Mouse (Mus musculus): ENCODE measurements around the gene Utp14a. TPM values are rescaled to one million over a fixed set of nuclear protein-coding genes. Genes with fewer than 3 reads are reported as not detected.
A peak's percentile ranks its signal among the peaks of the same experiment; 100 is the strongest.

The Utp14a gene
- polyA plus RNA-seq, 1 experiment from 2014 or later: 42.0 TPM

DNA sequence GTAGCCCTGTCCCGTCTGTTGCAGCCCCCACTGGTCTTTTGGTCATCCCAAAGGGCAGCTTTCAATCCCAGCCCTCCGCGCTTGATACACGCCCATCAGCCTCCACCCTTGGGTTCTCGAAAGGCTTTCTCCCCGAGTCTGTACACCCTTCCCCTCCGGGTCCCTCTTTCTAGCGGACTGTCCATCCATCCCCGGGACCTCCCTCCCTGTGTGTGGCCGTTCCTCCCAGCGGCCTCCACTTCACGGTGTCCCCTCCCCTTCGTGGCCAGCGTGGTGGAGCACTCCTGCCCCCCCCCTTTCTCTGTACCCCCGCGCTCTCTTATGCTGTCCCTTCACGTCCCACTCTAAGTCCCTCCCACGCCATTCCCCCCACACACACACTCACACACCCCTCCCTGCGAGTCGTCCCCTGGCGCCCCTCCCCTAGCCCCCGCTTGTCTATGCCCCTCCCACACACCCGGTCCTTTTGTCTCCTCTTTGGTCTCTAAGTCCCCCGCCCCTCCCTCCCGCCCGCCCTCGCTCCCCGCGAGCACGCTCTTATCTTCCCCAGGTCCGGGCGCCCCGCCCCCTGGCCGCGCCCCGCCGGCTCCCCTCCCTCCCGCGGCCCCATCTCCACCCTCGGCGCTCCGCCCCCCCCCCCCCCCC is 28.5 kb downstream of the Utp14a start:
- 18% methylated on average over 13 of the region's 42 CpGs for WGBS (ENCODE audit: missing documents)
- Histone ChIP-seq H3K27ac (peak overlapping the region; percentile 77), H3K4me3 (ENCODE audit: inconsistent target) (peak overlapping the region; percentile 56), H3K79me2 (ENCODE audit: inconsistent target) (no peaks in the 10 kb centered on the region), H3K36me3 (ENCODE audit: inconsistent target) (no peaks in the 10 kb centered on the region)

- Histone ChIP-seq H3K79me2 (ENCODE audit: inconsistent target) (no peaks in the 10 kb centered on the region), H3K27ac (no peak overlapping the region), H3K4me3 (ENCODE audit: inconsistent target) (no peak overlapping the region), H3K36me3 (ENCODE audit: inconsistent target) (no peaks in the 10 kb centered on the region)
- 30% methylated on average over 14 of the region's 34 CpGs for WGBS (ENCODE audit: missing documents)
These were observed 29.0 kb downstream of the Utp14a start for GRCm38 (mm10) chrX:48285651-48286021.

DNA sequence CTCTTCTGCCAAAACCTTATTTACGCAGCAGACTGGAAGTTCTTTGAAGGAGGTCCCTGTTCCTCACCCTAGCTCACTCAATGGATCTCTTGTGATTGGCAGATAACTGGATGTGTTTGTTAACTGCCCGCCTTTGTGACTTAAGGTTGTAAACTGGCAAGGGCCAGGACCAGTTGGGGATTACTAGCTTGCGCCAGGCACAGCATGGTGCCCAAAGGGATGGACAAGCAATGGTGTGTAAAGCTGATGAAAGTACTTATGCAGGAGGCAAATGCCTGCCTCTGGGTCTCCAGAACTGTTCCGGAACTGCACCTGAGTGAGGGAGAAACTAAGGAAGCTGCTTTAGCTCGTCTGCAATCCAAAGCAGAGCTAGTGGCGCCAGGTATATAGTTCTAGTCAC is 29.8 kb downstream of the Utp14a start:
- H3K79me2 ChIP-seq (ENCODE audit: inconsistent target): no peaks in the 10 kb centered on the region
- WGBS (ENCODE audit: missing documents): 78% methylated on average over 6 of the region's 6 CpGs
- H3K36me3 ChIP-seq (ENCODE audit: inconsistent target): no peaks in the 10 kb centered on the region
- H3K4me3 ChIP-seq (ENCODE audit: inconsistent target): no peak overlapping the region
- H3K27ac ChIP-seq: no peak overlapping the region

DNA sequence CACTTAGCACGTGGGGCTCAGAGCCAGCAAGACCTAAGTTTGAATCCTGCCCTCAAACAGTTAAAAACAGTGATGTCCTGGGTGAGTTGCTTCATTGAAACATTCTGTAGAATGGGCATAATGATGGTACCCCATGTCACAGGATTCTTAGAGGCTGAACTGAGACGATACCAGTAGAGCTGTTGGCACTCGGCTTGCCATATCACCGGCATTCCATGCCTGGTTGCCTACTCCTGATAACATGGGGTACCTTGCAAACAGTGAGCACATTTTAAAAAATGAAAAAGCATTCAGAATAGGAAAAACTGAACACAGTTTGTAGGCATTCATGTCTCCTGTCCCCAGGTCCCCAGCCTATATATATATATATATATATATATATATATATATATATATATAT is 31.3 kb downstream of the Utp14a start:
- H3K27ac ChIP-seq: no peak overlapping the region
- no peaks in the 10 kb centered on the region for H3K36me3 ChIP-seq (ENCODE audit: inconsistent target)
- WGBS (ENCODE audit: missing documents): 93% methylated on average over 4 of the region's 4 CpGs
- H3K79me2 ChIP-seq (ENCODE audit: inconsistent target): no peaks in the 10 kb centered on the region
- H3K4me3 ChIP-seq (ENCODE audit: inconsistent target): no peak overlapping the region

DNA sequence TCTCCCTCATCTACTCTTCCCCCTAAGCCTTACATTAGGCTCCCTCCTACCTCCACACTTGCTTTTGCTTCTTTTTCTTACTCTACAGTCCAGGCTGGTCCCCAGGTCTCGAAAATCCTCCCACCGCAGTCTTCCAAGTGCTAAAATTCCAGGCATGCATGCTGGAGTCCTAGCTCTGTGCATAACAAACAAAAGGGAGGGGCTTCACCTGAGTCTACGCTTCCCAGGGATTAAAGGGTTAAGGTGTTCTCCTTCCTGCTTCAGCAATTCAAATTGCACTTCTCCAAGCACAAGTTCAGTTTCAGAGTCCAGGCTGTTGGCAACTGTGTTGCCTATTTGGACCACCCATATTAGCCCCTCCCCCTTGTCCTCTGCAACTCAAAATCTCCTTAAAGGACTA is 34.8 kb downstream of the Utp14a start:
- Histone ChIP-seq H3K79me2 (ENCODE audit: inconsistent target) (no peaks in the 10 kb centered on the region), H3K4me3 (ENCODE audit: inconsistent target) (no peak overlapping the region), H3K27ac (no peak overlapping the region), H3K36me3 (ENCODE audit: inconsistent target) (no peaks in the 10 kb centered on the region)
- 75% methylated on average over 3 of the region's 3 CpGs for WGBS (ENCODE audit: missing documents)

DNA sequence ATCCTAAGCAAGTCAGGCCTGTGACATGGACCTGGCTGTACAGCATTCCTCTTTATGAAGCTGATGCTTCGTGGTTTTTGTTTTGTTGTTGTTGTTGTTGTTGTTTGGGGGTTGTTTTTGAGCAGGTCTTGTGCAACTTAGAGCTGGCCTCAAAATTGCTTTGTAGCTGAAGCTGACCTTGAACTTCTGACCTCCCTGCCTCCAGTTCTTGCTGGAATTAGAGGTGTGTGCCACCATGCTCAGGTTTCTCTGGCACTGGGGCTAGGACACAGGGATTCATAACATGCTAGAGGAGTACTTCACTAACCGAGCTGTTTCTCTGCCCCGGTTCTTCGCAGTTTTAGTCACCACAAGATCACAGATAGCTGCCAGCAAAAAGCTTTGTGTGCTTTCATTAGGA is 48.7 kb downstream of the Utp14a start:
- Histone ChIP-seq H3K36me3 (ENCODE audit: inconsistent target) (no peaks in the 10 kb centered on the region), H3K27ac (no peak overlapping the region), H3K4me3 (ENCODE audit: inconsistent target) (no peak overlapping the region), H3K79me2 (ENCODE audit: inconsistent target) (no peaks in the 10 kb centered on the region)
- WGBS (ENCODE audit: missing documents): 96% methylated on average over 4 of the region's 4 CpGs

GRCm38 (mm10) chrX:48310706-48311517 is 54.2 kb downstream of the Utp14a start:
- Histone ChIP-seq H3K27ac (no peak overlapping the region), H3K4me3 (ENCODE audit: inconsistent target) (no peak overlapping the region)
- 57% methylated on average over 25 of the region's 26 CpGs for WGBS (ENCODE audit: missing documents)

GRCm38 (mm10) chrX:48311727-48312126 is 55.1 kb downstream of the Utp14a start:
- Histone ChIP-seq H3K79me2 (ENCODE audit: inconsistent target) (no peaks in the 10 kb centered on the region), H3K27ac (no peak overlapping the region), H3K36me3 (ENCODE audit: inconsistent target) (no peaks in the 10 kb centered on the region), H3K4me3 (ENCODE audit: inconsistent target) (no peak overlapping the region)
- 88% methylated on average over 5 of the region's 5 CpGs for WGBS (ENCODE audit: missing documents)

More at GRCm38 (mm10) chrX:48310706-48311517, 54.2 kb downstream of the Utp14a start:
- H3K79me2 ChIP-seq (ENCODE audit: inconsistent target): no peaks in the 10 kb centered on the region
- no peaks in the 10 kb centered on the region for H3K36me3 ChIP-seq (ENCODE audit: inconsistent target)

- H3K79me2 ChIP-seq (ENCODE audit: inconsistent target): no peaks in the 10 kb centered on the region
- WGBS (ENCODE audit: missing documents): 12% methylated on average over 20 of the region's 33 CpGs
- no peaks in the 10 kb centered on the region for H3K36me3 ChIP-seq (ENCODE audit: inconsistent target)
- H3K27ac ChIP-seq: peak overlapping the region; percentile 34
- peak overlapping the region; percentile 18 for H3K4me3 ChIP-seq (ENCODE audit: inconsistent target)
These were observed 57.9 kb downstream of the Utp14a start for GRCm38 (mm10) chrX:48314530-48315079.

DNA sequence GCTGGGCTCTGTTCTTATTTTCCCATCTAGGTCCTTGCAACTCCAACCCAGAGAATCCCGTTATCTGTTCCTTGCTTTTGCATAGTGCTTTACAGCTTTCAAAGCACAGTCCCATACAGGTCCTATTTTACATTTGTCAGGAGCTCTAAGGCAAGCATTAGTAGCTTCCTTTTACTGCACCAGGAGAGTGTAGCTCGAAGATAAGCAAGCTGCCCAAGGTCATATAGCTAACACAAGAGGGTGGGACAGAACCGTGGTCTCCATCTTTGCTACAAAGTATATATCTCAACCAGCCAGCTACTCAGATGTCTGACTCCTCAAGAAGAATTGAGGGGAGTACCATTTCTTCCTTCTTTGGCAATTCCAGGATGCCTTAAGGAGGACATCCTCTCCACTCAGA is 60.8 kb downstream of the Utp14a start:
- WGBS (ENCODE audit: missing documents): 68% methylated on average over 3 of the region's 3 CpGs
- no peak overlapping the region for H3K4me3 ChIP-seq (ENCODE audit: inconsistent target)
- H3K27ac ChIP-seq: no peak overlapping the region
- H3K79me2 ChIP-seq (ENCODE audit: inconsistent target): no peaks in the 10 kb centered on the region
- no peaks in the 10 kb centered on the region for H3K36me3 ChIP-seq (ENCODE audit: inconsistent target)

- H3K4me3 ChIP-seq (ENCODE audit: inconsistent target): no peak overlapping the region
- H3K36me3 ChIP-seq (ENCODE audit: inconsistent target): no peaks in the 10 kb centered on the region
- H3K79me2 ChIP-seq (ENCODE audit: inconsistent target): no peaks in the 10 kb centered on the region
- no peak overlapping the region for H3K27ac ChIP-seq
- WGBS (ENCODE audit: missing documents): 26% methylated on average over 9 of the region's 9 CpGs
These were observed 61.5 kb downstream of the Utp14a start for GRCm38 (mm10) chrX:48318194-48318593.

Other genes starting within 250 kb of the Utp14a start
- gene Apln, start 222.0 kb upstream of the Utp14a start, polyA plus RNA-seq (2018): 0.51 to 0.64 TPM (median 0.57 TPM) in 3 replicates
- not detected in 3 replicates for gene Xpnpep2, start 148.1 kb upstream of the Utp14a start, polyA plus RNA-seq (2018)
- gene Sash3, start 110.4 kb upstream of the Utp14a start, polyA plus RNA-seq (2018): 69.0 to 81.4 TPM (median 69.1 TPM) in 3 replicates
- 31.7 to 69.9 TPM (median 45.2 TPM) in 3 replicates for gene Zdhhc9, start 48.0 kb upstream of the Utp14a start, polyA plus RNA-seq (2018)
- gene Bcorl1, start 84.5 kb downstream of the Utp14a start, polyA plus RNA-seq (2018): 3.5 to 20.1 TPM (median 3.8 TPM) in 3 replicates
- gene Elf4, start 206.3 kb downstream of the Utp14a start, polyA plus RNA-seq (2018): 29.9 to 41.0 TPM (median 37.3 TPM) in 3 replicates